Mouse (Mus musculus): ENCODE measurements around the gene Pax7. TPM values are rescaled to one million over a fixed set of nuclear protein-coding genes. Genes with fewer than 3 reads are reported as not detected.

Gene Pax7
- polyA plus RNA-seq, 1 experiment from 2014 or later: not detected

- WGBS: 2% methylated on average over 17 of the region's 17 CpGs
- H3K27me3 ChIP-seq (ENCODE audit: control insufficient read depth, insufficient read depth, low read length): peaks cover 99% of the 10 kb centered on the region
- H3K4me1 ChIP-seq (ENCODE audit: control insufficient read depth, insufficient read depth, low read length): peaks cover 2% of the 10 kb centered on the region; the same call in 1 of the 2 replicates
- H3K4me2 ChIP-seq (ENCODE audit: low read depth, low read length): no peak overlapping the region
- no peaks in the 10 kb centered on the region for H3K36me3 ChIP-seq (ENCODE audit: control insufficient read depth, insufficient read depth)
- no peaks in the 10 kb centered on the region for H3K9me3 ChIP-seq (replicated peaks; ENCODE audit: control insufficient read depth, low read length)
- no peak overlapping the region for H3K9ac ChIP-seq (ENCODE audit: low read length)
- H3K27ac ChIP-seq (ENCODE audit: low read length): no peak overlapping the region
- no peak overlapping the region for H3K4me3 ChIP-seq (ENCODE audit: low read length)
- no peak for ATAC-seq (replicated peaks; ENCODE audit: extremely low read depth, insufficient read depth, low FRiP score)
These were observed 581 bp upstream of the Pax7 start for GRCm38 (mm10) chr4:139833817-139834401.

- Histone ChIP-seq H3K36me3 (ENCODE audit: control insufficient read depth, insufficient read depth) (no peaks in the 10 kb centered on the region), H3K27me3 (ENCODE audit: control insufficient read depth, insufficient read depth, low read length) (peaks cover 99% of the 10 kb centered on the region), H3K4me2 (ENCODE audit: low read depth, low read length) (no peak overlapping the region), H3K4me3 (ENCODE audit: low read length) (peak overlapping the region; percentile 10), H3K27ac (ENCODE audit: low read length) (no peak overlapping the region), H3K4me1 (ENCODE audit: control insufficient read depth, insufficient read depth, low read length) (peaks cover 2% of the 10 kb centered on the region; the same call in 1 of the 2 replicates), H3K9ac (ENCODE audit: low read length) (no peak overlapping the region), H3K9me3 (replicated peaks; ENCODE audit: control insufficient read depth, low read length) (no peaks in the 10 kb centered on the region)
- WGBS: under 1% methylated on average over 54 of the region's 55 CpGs
- ATAC-seq (replicated peaks; ENCODE audit: extremely low read depth, insufficient read depth, low FRiP score): no peak
These were observed 870 bp downstream of the Pax7 start for GRCm38 (mm10) chr4:139832281-139833035.

- H3K4me3 ChIP-seq (ENCODE audit: low read length): no peak overlapping the region
- no peak overlapping the region for H3K4me2 ChIP-seq (ENCODE audit: low read depth, low read length)
- no peak for ATAC-seq (replicated peaks; ENCODE audit: extremely low read depth, insufficient read depth, low FRiP score)
- under 1% methylated on average over 57 of the region's 57 CpGs for WGBS
- H3K27ac ChIP-seq (ENCODE audit: low read length): no peak overlapping the region
- H3K36me3 ChIP-seq (ENCODE audit: control insufficient read depth, insufficient read depth): no peaks in the 10 kb centered on the region
- H3K9ac ChIP-seq (ENCODE audit: low read length): no peak overlapping the region
- peaks cover 99% of the 10 kb centered on the region for H3K27me3 ChIP-seq (ENCODE audit: control insufficient read depth, insufficient read depth, low read length)
- peaks cover 2% of the 10 kb centered on the region; the same call in 1 of the 2 replicates for H3K4me1 ChIP-seq (ENCODE audit: control insufficient read depth, insufficient read depth, low read length)
- no peaks in the 10 kb centered on the region for H3K9me3 ChIP-seq (replicated peaks; ENCODE audit: control insufficient read depth, low read length)
These were observed 1.7 kb downstream of the Pax7 start for GRCm38 (mm10) chr4:139831501-139832230.

GRCm38 (mm10) chr4:139830581-139831387 is 2.5 kb downstream of the Pax7 start:
- 1% methylated on average over 24 of the region's 24 CpGs for WGBS
- ATAC-seq (replicated peaks; ENCODE audit: extremely low read depth, insufficient read depth, low FRiP score): no peak
- H3K4me2 ChIP-seq (ENCODE audit: low read depth, low read length): no peak overlapping the region

GRCm38 (mm10) chr4:139830053-139830452 is 3.3 kb downstream of the Pax7 start:
- 5% methylated on average over 14 of the region's 14 CpGs for WGBS
- no peak overlapping the region for H3K9ac ChIP-seq (ENCODE audit: low read length)
- no peak overlapping the region for H3K4me2 ChIP-seq (ENCODE audit: low read depth, low read length)
- ATAC-seq (replicated peaks; ENCODE audit: extremely low read depth, insufficient read depth, low FRiP score): no peak
- H3K4me1 ChIP-seq (ENCODE audit: control insufficient read depth, insufficient read depth, low read length): peaks cover 2% of the 10 kb centered on the region; the same call in 1 of the 2 replicates
- no peaks in the 10 kb centered on the region for H3K9me3 ChIP-seq (replicated peaks; ENCODE audit: control insufficient read depth, low read length)
- H3K27ac ChIP-seq (ENCODE audit: low read length): no peak overlapping the region
- H3K36me3 ChIP-seq (ENCODE audit: control insufficient read depth, insufficient read depth): no peaks in the 10 kb centered on the region
- H3K4me3 ChIP-seq (ENCODE audit: low read length): no peak overlapping the region
- H3K27me3 ChIP-seq (ENCODE audit: control insufficient read depth, insufficient read depth, low read length): peaks cover 100% of the 10 kb centered on the region

More at GRCm38 (mm10) chr4:139830581-139831387, 2.5 kb downstream of the Pax7 start:
- H3K4me3 ChIP-seq (ENCODE audit: low read length): no peak overlapping the region
- H3K36me3 ChIP-seq (ENCODE audit: control insufficient read depth, insufficient read depth): no peaks in the 10 kb centered on the region
- peaks cover 2% of the 10 kb centered on the region; the same call in 1 of the 2 replicates for H3K4me1 ChIP-seq (ENCODE audit: control insufficient read depth, insufficient read depth, low read length)
- H3K27ac ChIP-seq (ENCODE audit: low read length): no peak overlapping the region
- peaks cover 100% of the 10 kb centered on the region for H3K27me3 ChIP-seq (ENCODE audit: control insufficient read depth, insufficient read depth, low read length)
- H3K9ac ChIP-seq (ENCODE audit: low read length): no peak overlapping the region
- no peaks in the 10 kb centered on the region for H3K9me3 ChIP-seq (replicated peaks; ENCODE audit: control insufficient read depth, low read length)

GRCm38 (mm10) chr4:139828871-139829590 is 4.3 kb downstream of the Pax7 start:
- Histone ChIP-seq H3K9ac (ENCODE audit: low read length) (no peak overlapping the region), H3K27me3 (ENCODE audit: control insufficient read depth, insufficient read depth, low read length) (peaks cover 100% of the 10 kb centered on the region), H3K4me1 (ENCODE audit: control insufficient read depth, insufficient read depth, low read length) (peaks cover 2% of the 10 kb centered on the region; the same call in 1 of the 2 replicates), H3K9me3 (replicated peaks; ENCODE audit: control insufficient read depth, low read length) (no peaks in the 10 kb centered on the region), H3K36me3 (ENCODE audit: control insufficient read depth, insufficient read depth) (no peaks in the 10 kb centered on the region), H3K4me2 (ENCODE audit: low read depth, low read length) (no peak overlapping the region), H3K27ac (ENCODE audit: low read length) (no peak overlapping the region), H3K4me3 (ENCODE audit: low read length) (no peak overlapping the region)
- 2% methylated on average over 16 of the region's 16 CpGs for WGBS
- no peak for ATAC-seq (replicated peaks; ENCODE audit: extremely low read depth, insufficient read depth, low FRiP score)

GRCm38 (mm10) chr4:139828283-139828678 is 5.0 kb downstream of the Pax7 start:
- ATAC-seq (replicated peaks; ENCODE audit: extremely low read depth, insufficient read depth, low FRiP score): no peak

More at GRCm38 (mm10) chr4:139828283-139828678, 5.0 kb downstream of the Pax7 start:
- no peak overlapping the region for H3K4me2 ChIP-seq (ENCODE audit: low read depth, low read length)
- WGBS: under 1% methylated on average over 37 of the region's 37 CpGs
- H3K9me3 ChIP-seq (replicated peaks; ENCODE audit: control insufficient read depth, low read length): no peaks in the 10 kb centered on the region
- H3K4me3 ChIP-seq (ENCODE audit: low read length): 0 out of 2 replicates have a peak overlapping the region, but pooled peaks have one; percentile 10
- no peak overlapping the region for H3K9ac ChIP-seq (ENCODE audit: low read length)
- H3K27ac ChIP-seq (ENCODE audit: low read length): no peak overlapping the region
- no peaks in the 10 kb centered on the region for H3K36me3 ChIP-seq (ENCODE audit: control insufficient read depth, insufficient read depth)
- peaks cover 100% of the 10 kb centered on the region for H3K27me3 ChIP-seq (ENCODE audit: control insufficient read depth, insufficient read depth, low read length)
- peaks cover 4% of the 10 kb centered on the region; the same call in 1 of the 2 replicates for H3K4me1 ChIP-seq (ENCODE audit: control insufficient read depth, insufficient read depth, low read length)

All from heart, embryonic 16.5 days (tissue).